Mouse (Mus musculus): Measurements from ENCODE around the gene Gper1. TPM values are rescaled to one million over a fixed set of nuclear protein-coding genes. Genes with fewer than 3 reads are reported as not detected.

Gper1 gene
- polyA plus RNA-seq, 1 experiment from 2014 or later = 4.0 TPM

- Histone ChIP-seq H3K4me2 (ENCODE audit: low read depth, low read length) (no peak overlapping the region), H3K27ac (ENCODE audit: low read length) (no peak overlapping the region), H3K4me1 (ENCODE audit: control insufficient read depth, insufficient read depth, low read length) (peaks cover 5% of the 10 kb centered on the region), H3K9ac (ENCODE audit: low read length) (no peak overlapping the region), H3K9me3 (replicated peaks; ENCODE audit: control insufficient read depth, low read length) (no peaks in the 10 kb centered on the region), H3K36me3 (ENCODE audit: control insufficient read depth, insufficient read depth) (no peaks in the 10 kb centered on the region), H3K27me3 (ENCODE audit: control insufficient read depth, insufficient read depth, low read length) (no peaks in the 10 kb centered on the region), H3K4me3 (ENCODE audit: low read length) (no peak overlapping the region)
- ATAC-seq (replicated peaks; ENCODE audit: extremely low read depth, insufficient read depth, low FRiP score) = no peak
- 37% methylated on average over 4 of the region's 4 CpGs for WGBS
Observed at GRCm38 (mm10) chr5:139464874-139465273, 41.9 kb downstream of the Gper1 start.

- H3K36me3 ChIP-seq (ENCODE audit: control insufficient read depth, insufficient read depth) = peaks cover 3% of the 10 kb centered on the region
- no peaks in the 10 kb centered on the region for H3K27me3 ChIP-seq (ENCODE audit: control insufficient read depth, insufficient read depth, low read length)
- H3K27ac ChIP-seq (ENCODE audit: low read length) = no peak overlapping the region
- no peak overlapping the region for H3K4me3 ChIP-seq (ENCODE audit: low read length)
- WGBS = 63% methylated on average over 2 of the region's 2 CpGs
- no peak overlapping the region for H3K4me2 ChIP-seq (ENCODE audit: low read depth, low read length)
- no peak overlapping the region for H3K9ac ChIP-seq (ENCODE audit: low read length)
- H3K9me3 ChIP-seq (replicated peaks; ENCODE audit: control insufficient read depth, low read length) = no peaks in the 10 kb centered on the region
- H3K4me1 ChIP-seq (ENCODE audit: control insufficient read depth, insufficient read depth, low read length) = no peaks in the 10 kb centered on the region
- ATAC-seq (replicated peaks; ENCODE audit: extremely low read depth, insufficient read depth, low FRiP score) = no peak
Observed at GRCm38 (mm10) chr5:139466373-139466772, 43.4 kb downstream of the Gper1 start.

- Histone ChIP-seq H3K36me3 (ENCODE audit: control insufficient read depth, insufficient read depth) (peaks cover 7% of the 10 kb centered on the region), H3K4me3 (ENCODE audit: low read length) (no peak overlapping the region), H3K9ac (ENCODE audit: low read length) (no peak overlapping the region), H3K4me2 (ENCODE audit: low read depth, low read length) (no peak overlapping the region), H3K27ac (ENCODE audit: low read length) (no peak overlapping the region), H3K9me3 (replicated peaks; ENCODE audit: control insufficient read depth, low read length) (no peaks in the 10 kb centered on the region), H3K4me1 (ENCODE audit: control insufficient read depth, insufficient read depth, low read length) (no peaks in the 10 kb centered on the region), H3K27me3 (ENCODE audit: control insufficient read depth, insufficient read depth, low read length) (no peaks in the 10 kb centered on the region)
- ATAC-seq (replicated peaks; ENCODE audit: extremely low read depth, insufficient read depth, low FRiP score) = no peak
- 53% methylated on average over 4 of the region's 4 CpGs for WGBS
Observed at GRCm38 (mm10) chr5:139466801-139467200, 43.9 kb downstream of the Gper1 start.

- WGBS = 44% methylated on average over 5 of the region's 5 CpGs
- no peak overlapping the region for H3K4me2 ChIP-seq (ENCODE audit: low read depth, low read length)
- peaks cover 18% of the 10 kb centered on the region for H3K36me3 ChIP-seq (ENCODE audit: control insufficient read depth, insufficient read depth)
- no peak for ATAC-seq (replicated peaks; ENCODE audit: extremely low read depth, insufficient read depth, low FRiP score)
- H3K27me3 ChIP-seq (ENCODE audit: control insufficient read depth, insufficient read depth, low read length) = no peaks in the 10 kb centered on the region
- no peak overlapping the region for H3K9ac ChIP-seq (ENCODE audit: low read length)
- H3K9me3 ChIP-seq (replicated peaks; ENCODE audit: control insufficient read depth, low read length) = no peaks in the 10 kb centered on the region
- no peak overlapping the region for H3K27ac ChIP-seq (ENCODE audit: low read length)
- no peak overlapping the region for H3K4me3 ChIP-seq (ENCODE audit: low read length)
- H3K4me1 ChIP-seq (ENCODE audit: control insufficient read depth, insufficient read depth, low read length) = no peaks in the 10 kb centered on the region
Observed at GRCm38 (mm10) chr5:139467998-139468397, 45.0 kb downstream of the Gper1 start.

GRCm38 (mm10) chr5:139474741-139475140 lies 51.8 kb downstream of the Gper1 start:
- no peak overlapping the region for H3K9ac ChIP-seq (ENCODE audit: low read length)
- 85% methylated on average over 9 of the region's 9 CpGs for WGBS

More at GRCm38 (mm10) chr5:139474741-139475140, 51.8 kb downstream of the Gper1 start:
- Histone ChIP-seq H3K27me3 (ENCODE audit: control insufficient read depth, insufficient read depth, low read length) (no peaks in the 10 kb centered on the region), H3K27ac (ENCODE audit: low read length) (no peak overlapping the region), H3K4me3 (ENCODE audit: low read length) (no peak overlapping the region), H3K4me1 (ENCODE audit: control insufficient read depth, insufficient read depth, low read length) (0 out of 2 replicates have a peak, but pooled peaks cover 3% of the 10 kb centered on the region), H3K36me3 (ENCODE audit: control insufficient read depth, insufficient read depth) (peaks cover 52% of the 10 kb centered on the region), H3K9me3 (replicated peaks; ENCODE audit: control insufficient read depth, low read length) (no peaks in the 10 kb centered on the region), H3K4me2 (ENCODE audit: low read depth, low read length) (no peak overlapping the region)
- no peak for ATAC-seq (replicated peaks; ENCODE audit: extremely low read depth, insufficient read depth, low FRiP score)

Other genes starting within 250 kb of the Gper1 start
- gene Sun1, start 222.5 kb upstream of the Gper1 start, polyA plus RNA-seq (2015; fragmentation: Nextera tagmentation; extraction: Ambion mirVana) = 35.7 and 41.5 TPM in 2 replicates
- gene Get4, start 170.8 kb upstream of the Gper1 start, polyA plus RNA-seq (2015; fragmentation: Nextera tagmentation; extraction: Ambion mirVana) = 141 and 145 TPM in 2 replicates
- gene Adap1, start 97.5 kb upstream of the Gper1 start, polyA plus RNA-seq (2015; fragmentation: Nextera tagmentation; extraction: Ambion mirVana) = 0.59 and 1.6 TPM in 2 replicates
- 75.7 and 75.8 TPM in 2 replicates for gene Cox19, start 71.7 kb upstream of the Gper1 start, polyA plus RNA-seq (2015; fragmentation: Nextera tagmentation; extraction: Ambion mirVana)
- not detected in 2 replicates for gene Cyp2w1, start 70.5 kb upstream of the Gper1 start, polyA plus RNA-seq (2015; fragmentation: Nextera tagmentation; extraction: Ambion mirVana)
- 17.1 and 17.2 TPM in 2 replicates for gene Gpr146, start 45.5 kb upstream of the Gper1 start, polyA plus RNA-seq (2015; fragmentation: Nextera tagmentation; extraction: Ambion mirVana)
- 0.43 and 0.66 TPM in 2 replicates for gene C130050O18Rik, start 17.9 kb upstream of the Gper1 start, polyA plus RNA-seq (2015; fragmentation: Nextera tagmentation; extraction: Ambion mirVana)
- 17.2 and 20.1 TPM in 2 replicates for gene 3110082I17Rik, start 37.4 kb downstream of the Gper1 start, polyA plus RNA-seq (2015; fragmentation: Nextera tagmentation; extraction: Ambion mirVana)
- 8.1 and 10.0 TPM in 2 replicates for gene Zfand2a, start 61.4 kb downstream of the Gper1 start, polyA plus RNA-seq (2015; fragmentation: Nextera tagmentation; extraction: Ambion mirVana)
- gene Uncx, start 120.3 kb downstream of the Gper1 start, polyA plus RNA-seq (2015; fragmentation: Nextera tagmentation; extraction: Ambion mirVana) = not detected in 2 replicates

All from heart, embryonic 16.5 days (tissue).